Mouse (Mus musculus): Measurements from ENCODE around the gene Rnf7. TPM values are rescaled to one million over a fixed set of nuclear protein-coding genes. Genes with fewer than 3 reads are reported as not detected.

Gene Rnf7
- total RNA-seq, 2 experiments from 2014 or later, result 62.0 to 66.0 TPM

Other genes starting within 250 kb of the Rnf7 start
- 10 to 100 TPM; 82.1 to 83.8 TPM for gene Atp1b3, start 114.2 kb downstream of the Rnf7 start, total RNA-seq (2021)
- under 1 TPM; 0.28 to 0.47 TPM for gene Gm28729, start 46.6 kb upstream of the Rnf7 start, total RNA-seq (2021)
- gene Rasa2, start 152.9 kb upstream of the Rnf7 start, total RNA-seq (2021), result 10 to 100 TPM; 33.2 to 33.8 TPM